Mouse (Mus musculus) activated CD4-positive, CD25-positive, alpha-beta regulatory T cell (primary cell): ENCODE data around the gene Gm4631. TPM values are rescaled to one million over a fixed set of nuclear protein-coding genes. Genes with fewer than 3 reads are reported as not detected.

Source experiments
- polyA plus RNA-seq, 2 experiments: library from polyadenylated mRNA; unstranded; fragments of 100-300 nt; shearing (Covaris generic); gene quantifications; one replicate each; pipeline ENCODE4 v1.2.1; 2017

Gm4631 gene
- 1 to 10 TPM; 7.7 to 9.1 TPM for polyA plus RNA-seq

GRCm38 (mm10) chr2:175338097-175338496 is at the start of gene Gm4631:
Gm4631 (minus strand) TSS chr2:175338197.

GRCm38 (mm10) chr2:175372136-175372535 is 34.1 kb upstream of the Gm4631 start, which contains the start of gene Zfp968:
Zfp968 (plus strand) TSS chr2:175372436.

GRCm38 (mm10) chr2:175274825-175275224 is 63.2 kb downstream of the Gm4631 start, which contains the start of gene Gm14440:
Gm14440 (plus strand) TSS chr2:175275125.

Other genes starting within 250 kb of the Gm4631 start
- 1 to 10 TPM; 8.3 to 8.8 TPM for gene Gm14399, start 196.2 kb downstream of the Gm4631 start, polyA plus RNA-seq
- gene Gm14443, start 162.3 kb downstream of the Gm4631 start, polyA plus RNA-seq: under 1 TPM; 0.10 to 0.15 TPM
- gene Gm14391, start 131.3 kb downstream of the Gm4631 start, polyA plus RNA-seq: 1 to 10 TPM; 1.3 to 1.7 TPM
- 1 to 10 TPM; 1.0 to 2.4 TPM for gene Gm14440, start 63.1 kb downstream of the Gm4631 start, polyA plus RNA-seq
- 1 to 10 TPM; 1.5 to 3.8 TPM for gene Zfp968, start 34.2 kb upstream of the Gm4631 start, polyA plus RNA-seq
- gene Gm4724, start 97.6 kb upstream of the Gm4631 start, polyA plus RNA-seq: 10 to 100 TPM in 1 of 2 experiments, 1 to 10 TPM in 1; 6.8 to 16.6 TPM
- gene Zfp965, start 131.8 kb upstream of the Gm4631 start, polyA plus RNA-seq: 1 to 10 TPM; 5.8 to 7.7 TPM